Mouse (Mus musculus): Measurements from ENCODE around the gene Nck2.

Gene Nck2

GRCm38 (mm10) chr1:43468978-43469377, 24.6 kb downstream of the Nck2 start:
- no peak for DNase-seq (ENCODE audit: low read depth)

- no peak for DNase-seq (ENCODE audit: low read depth)
Measured at GRCm38 (mm10) chr1:43470421-43471179, 26.2 kb downstream of the Nck2 start.

- DNase-seq (ENCODE audit: low read depth) = no peak
Measured at GRCm38 (mm10) chr1:43471180-43472045, 27.0 kb downstream of the Nck2 start.

GRCm38 (mm10) chr1:43472046-43472649, 27.8 kb downstream of the Nck2 start:
- DNase-seq (ENCODE audit: low read depth) = no peak

DNA sequence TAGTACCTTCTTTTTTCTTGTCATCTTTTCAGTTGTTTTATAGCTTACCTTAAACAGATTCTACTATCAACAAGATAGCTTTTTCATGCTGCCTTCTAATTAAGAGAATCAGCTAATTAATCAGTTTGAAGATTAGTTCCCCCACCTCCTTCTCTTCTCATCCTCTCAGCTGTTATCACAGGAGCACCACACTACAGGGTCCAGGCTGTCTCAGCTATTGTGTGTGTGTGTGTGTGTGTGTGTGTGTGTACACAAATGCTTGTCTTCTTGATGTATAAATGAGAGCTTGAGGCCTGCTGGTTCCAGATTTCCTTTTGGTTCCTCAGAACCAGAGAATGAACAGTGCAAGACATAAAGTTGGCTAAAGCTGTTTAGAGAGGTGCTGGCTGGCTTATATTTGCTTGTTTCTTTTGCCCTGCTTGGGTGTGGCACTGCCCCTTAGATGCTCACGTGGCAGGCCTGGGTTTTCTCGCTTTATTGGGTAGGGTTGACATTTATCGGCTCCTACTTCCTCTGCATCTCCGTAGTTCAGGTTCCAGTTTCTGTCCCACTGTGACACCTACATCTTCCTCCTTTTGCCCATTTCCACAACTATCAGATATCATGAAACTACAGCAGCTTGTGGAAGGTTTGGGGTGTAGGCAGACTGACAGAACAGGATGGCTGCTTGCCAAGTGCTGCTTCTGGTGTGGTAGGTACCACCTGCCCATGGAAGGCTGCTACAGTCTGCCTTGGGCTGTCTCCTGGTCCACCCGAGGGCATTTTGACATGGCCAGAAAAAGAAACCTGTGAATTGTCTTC, 29.6 kb downstream of the Nck2 start:
- no peak for DNase-seq (ENCODE audit: low read depth)

DNA sequence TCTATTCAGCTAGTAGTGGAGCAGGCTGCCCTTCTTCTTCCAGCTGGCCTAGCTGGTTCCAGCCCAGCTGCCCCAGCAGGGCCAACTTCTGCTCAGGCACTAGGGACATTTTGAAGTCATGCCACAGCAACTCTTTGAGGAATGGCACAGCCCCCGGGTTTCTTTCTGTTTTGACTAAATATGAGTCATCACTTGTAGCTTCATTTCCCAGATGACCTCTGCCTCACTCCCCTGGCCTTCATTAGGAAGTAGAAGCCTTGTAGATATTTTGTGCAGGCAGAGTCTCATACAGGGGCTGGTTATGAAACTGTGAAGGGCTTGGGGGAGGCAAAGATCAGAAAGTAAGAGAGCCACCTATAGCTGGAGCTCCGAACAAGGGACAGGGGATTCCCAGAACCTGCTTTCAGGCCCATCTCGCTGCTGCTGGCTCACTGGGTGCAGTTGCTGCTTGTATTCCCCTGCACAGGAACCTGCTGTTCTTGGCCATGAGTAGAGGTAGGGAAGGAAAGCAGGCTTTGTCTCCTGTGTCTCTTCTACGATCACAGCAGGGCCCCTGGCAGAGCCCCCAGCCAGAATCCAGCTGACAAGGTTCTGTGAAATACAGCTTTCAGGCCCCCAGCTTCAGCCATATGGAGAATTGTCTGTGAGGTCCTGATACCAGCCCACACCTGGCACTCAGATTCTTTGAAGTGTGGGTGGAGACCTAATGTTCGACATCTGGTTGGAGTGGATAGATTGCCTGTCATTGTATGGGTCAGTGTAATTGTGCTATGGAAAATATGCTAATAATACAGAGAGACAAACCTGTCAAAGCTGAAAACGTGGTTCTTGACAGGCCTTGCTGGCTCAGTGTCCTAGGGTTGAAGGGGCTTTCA, 30.4 kb downstream of the Nck2 start:
- DNase-seq (ENCODE audit: low read depth) = peak; percentile 85

DNA sequence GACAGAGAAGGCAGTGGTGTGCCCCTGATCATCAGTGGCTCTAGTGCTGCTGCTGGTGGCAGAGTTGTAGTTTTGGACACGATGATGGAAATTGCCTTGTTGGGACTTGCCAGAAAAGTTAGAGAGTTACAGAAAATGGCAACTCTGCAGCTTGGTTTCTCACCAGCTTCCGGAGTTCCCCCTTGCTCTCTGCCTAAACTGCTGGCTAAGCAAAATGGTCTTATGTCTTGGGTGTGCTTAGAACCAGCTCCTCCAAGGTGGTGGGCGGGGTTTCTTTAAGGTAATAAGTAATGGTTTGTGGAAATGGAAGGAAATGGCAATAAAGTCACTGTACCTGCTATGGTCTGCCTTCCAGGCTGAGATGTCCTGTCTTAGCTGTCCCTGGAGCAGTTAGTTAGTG, 33.6 kb downstream of the Nck2 start:
- no peak for DNase-seq (ENCODE audit: low read depth)

GRCm38 (mm10) chr1:43485204-43485603, 40.8 kb downstream of the Nck2 start:
- DNase-seq (ENCODE audit: low read depth) = no peak

- DNase-seq (ENCODE audit: low read depth) = no peak
Measured at GRCm38 (mm10) chr1:43486500-43486899, 42.1 kb downstream of the Nck2 start.

GRCm38 (mm10) chr1:43486956-43487722, 42.8 kb downstream of the Nck2 start:
- no peak for DNase-seq (ENCODE audit: low read depth)

- DNase-seq (ENCODE audit: low read depth) = no peak
Measured at GRCm38 (mm10) chr1:43489311-43489710, 44.9 kb downstream of the Nck2 start.

- peak; percentile 45 for DNase-seq (ENCODE audit: low read depth)
Measured at GRCm38 (mm10) chr1:43491506-43492269, 47.3 kb downstream of the Nck2 start.

DNA sequence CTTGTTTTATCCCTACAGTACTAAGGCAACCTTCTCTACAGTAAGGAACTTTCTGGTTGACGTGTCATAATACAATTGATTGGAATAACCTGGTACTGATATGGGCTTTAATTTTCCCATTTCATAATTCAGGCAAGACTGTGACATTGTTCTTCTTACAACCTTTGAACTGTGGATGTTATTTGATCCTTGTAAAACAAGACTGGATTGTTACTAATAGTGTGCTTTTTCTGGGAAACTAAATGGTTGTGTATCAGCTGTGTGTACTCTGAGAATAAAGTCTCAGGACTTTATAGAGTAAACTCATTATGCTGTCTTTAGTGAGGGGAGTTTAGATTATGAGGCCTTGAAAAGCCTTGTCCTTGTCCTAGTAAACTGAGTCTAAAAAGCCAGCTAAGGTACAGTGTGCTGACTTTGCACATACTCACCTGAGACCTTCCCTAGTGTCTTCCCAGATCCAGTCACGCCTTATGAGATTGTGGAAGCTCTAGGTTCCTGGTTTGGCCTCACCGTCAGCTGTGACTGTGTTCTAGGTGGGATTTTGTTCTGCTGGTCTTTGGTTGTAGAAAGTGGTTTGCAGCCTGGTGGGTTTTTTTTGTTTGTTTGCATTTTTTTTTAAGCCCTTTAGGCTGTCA, 48.5 kb downstream of the Nck2 start:
- no peak for DNase-seq (ENCODE audit: low read depth)

DNA sequence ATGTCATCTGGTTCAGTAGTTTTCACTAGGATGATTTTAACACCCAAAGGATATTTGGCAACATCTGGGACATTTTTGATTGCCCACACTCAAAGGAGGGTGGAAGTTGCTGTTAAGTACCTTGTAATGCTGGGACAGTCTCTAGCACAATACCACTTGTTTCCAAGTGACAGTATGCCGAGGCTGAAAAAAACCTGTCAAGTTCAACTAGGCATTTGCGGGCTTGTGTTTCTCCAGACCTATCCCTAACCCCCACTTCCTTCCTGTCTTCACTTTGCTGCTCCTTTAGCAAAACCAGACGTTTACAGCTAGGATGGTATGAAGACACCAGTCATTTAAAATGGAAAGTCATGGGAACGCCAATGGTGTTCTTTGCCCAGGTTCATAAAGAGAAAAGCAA, 51.7 kb downstream of the Nck2 start:
- no peak for DNase-seq (ENCODE audit: low read depth)

- DNase-seq (ENCODE audit: low read depth) = no peak
Measured at GRCm38 (mm10) chr1:43496993-43497392, 52.6 kb downstream of the Nck2 start.

DNA sequence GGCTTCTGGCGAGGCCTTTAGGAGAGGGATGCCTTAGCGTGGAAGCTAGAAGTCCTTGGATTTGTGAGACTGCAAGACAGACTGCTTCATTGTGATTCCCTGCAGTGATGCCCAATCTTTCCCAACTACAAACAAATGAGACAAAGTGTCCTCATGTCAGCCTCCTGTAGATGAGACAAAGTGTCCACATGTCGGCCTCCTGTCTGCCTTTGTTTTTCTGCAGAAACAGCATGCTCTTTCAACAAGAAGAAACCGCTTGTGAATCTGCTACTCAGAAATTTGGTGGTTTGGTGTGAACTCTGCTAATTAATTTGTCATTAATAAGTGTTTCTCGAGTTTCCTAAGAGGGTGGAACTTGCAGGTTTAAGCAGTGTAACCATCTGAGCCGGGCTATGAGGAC, 53.6 kb downstream of the Nck2 start:
- no peak for DNase-seq (ENCODE audit: low read depth)

DNA sequence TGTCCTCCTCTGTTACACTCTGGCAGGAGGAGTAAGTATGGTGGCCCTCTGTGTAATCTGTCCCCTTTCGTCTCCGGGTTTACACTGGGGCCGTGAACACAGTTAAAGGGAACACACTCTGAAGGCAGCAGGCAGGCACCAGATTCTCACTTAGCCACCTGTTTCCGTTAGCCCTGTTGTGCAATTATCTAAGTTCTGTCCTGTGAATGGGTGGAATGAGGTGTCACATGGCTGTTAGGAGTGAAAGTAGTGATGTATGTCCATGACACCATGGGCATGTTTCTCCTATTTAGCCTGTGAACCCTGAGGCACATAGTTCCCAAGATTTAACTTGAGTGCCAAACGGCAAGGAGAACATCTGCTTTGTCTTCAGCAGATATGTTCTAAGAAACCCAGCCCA, 55.7 kb downstream of the Nck2 start:
- peak; percentile 66 for DNase-seq (ENCODE audit: low read depth)

DNA sequence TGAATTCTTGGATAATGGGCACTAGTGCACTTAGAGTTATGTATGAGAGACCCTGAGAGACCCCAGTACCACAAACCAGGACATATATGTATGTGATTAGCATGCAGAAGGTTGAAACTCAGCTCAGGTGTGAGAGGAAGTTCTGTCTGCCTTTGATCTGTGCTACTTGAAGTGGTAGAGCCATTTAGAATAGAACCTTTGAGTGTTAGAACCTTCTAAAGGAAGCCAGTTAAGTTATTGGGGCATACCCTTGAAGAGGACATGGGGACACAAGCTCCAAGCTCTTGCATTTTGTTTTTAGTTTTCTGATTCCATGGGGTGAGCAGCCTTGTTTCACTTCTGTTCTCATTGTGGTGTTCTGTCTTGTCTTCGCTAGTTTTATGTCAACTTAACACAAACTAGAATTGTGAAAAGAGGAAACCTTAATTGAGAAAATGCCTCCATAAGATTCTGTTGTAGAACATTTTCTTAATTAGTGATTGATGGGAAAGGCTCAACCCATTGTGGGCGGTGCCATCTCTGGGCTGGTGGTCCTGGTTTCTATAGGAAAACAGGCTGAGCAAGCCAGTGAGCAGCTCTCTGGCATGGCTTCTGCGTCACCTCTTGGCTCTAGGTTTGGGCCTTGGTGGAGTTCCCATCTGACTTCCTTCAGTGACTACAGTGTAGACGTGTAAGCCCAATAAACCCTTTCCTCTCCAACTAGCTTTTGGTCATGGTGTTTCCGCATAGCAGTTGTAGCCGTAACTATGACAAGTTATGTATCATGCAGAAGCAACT, 57.0 kb downstream of the Nck2 start:
- no peak for DNase-seq (ENCODE audit: low read depth)
